Mouse (Mus musculus) kidney, postnatal 36 days (tissue): ENCODE data around the gene Fry.

ENCODE experiments used
- DNase-seq, 2 experiments: peaks; one replicate each; pipeline ENCODE4 v3.0.0; 2021 to 2022; ENCODE audit warnings: mixed read lengths in 2 of 2

Gene Fry

GRCm38 (mm10) chr5:150176251-150177015, 58.0 kb downstream of the Fry start:
- DNase-seq, result no peak

- DNase-seq, result no peak
Observed at GRCm38 (mm10) chr5:150177757-150178156, 59.3 kb downstream of the Fry start.

- DNase-seq, result no peak
Observed at GRCm38 (mm10) chr5:150178194-150178801, 59.9 kb downstream of the Fry start.

GRCm38 (mm10) chr5:150180985-150181607, 62.7 kb downstream of the Fry start:
- DNase-seq, result no peak

- no peak for DNase-seq
Observed at GRCm38 (mm10) chr5:150184959-150185358, 66.5 kb downstream of the Fry start.

- no peak for DNase-seq
Observed at GRCm38 (mm10) chr5:150186121-150186520, 67.7 kb downstream of the Fry start.

GRCm38 (mm10) chr5:150186676-150187075, 68.2 kb downstream of the Fry start:
- no peak for DNase-seq

GRCm38 (mm10) chr5:150188031-150188430, 69.6 kb downstream of the Fry start:
- no peak for DNase-seq

- DNase-seq, result no peak
Observed at GRCm38 (mm10) chr5:150190454-150191358, 72.3 kb downstream of the Fry start.

GRCm38 (mm10) chr5:150195514-150196210, 77.2 kb downstream of the Fry start:
- peak; percentile 79 to 85 for DNase-seq

- peak; percentile 74 to 75 for DNase-seq
Observed at GRCm38 (mm10) chr5:150196211-150196585, 77.8 kb downstream of the Fry start.

GRCm38 (mm10) chr5:150196881-150197311, 78.5 kb downstream of the Fry start:
- peak; percentile 14 to 53 for DNase-seq

GRCm38 (mm10) chr5:150206749-150207148, 88.3 kb downstream of the Fry start:
- DNase-seq, result no peak

- DNase-seq, result no peak
Observed at GRCm38 (mm10) chr5:150207596-150207995, 89.2 kb downstream of the Fry start.

- DNase-seq, result no peak
Observed at GRCm38 (mm10) chr5:150208009-150208408, 89.6 kb downstream of the Fry start.

- no peak for DNase-seq
Observed at GRCm38 (mm10) chr5:150214081-150214480, 95.6 kb downstream of the Fry start.

- no peak for DNase-seq
Observed at GRCm38 (mm10) chr5:150216066-150216465, 97.6 kb downstream of the Fry start.

GRCm38 (mm10) chr5:150219457-150219856, 101.0 kb downstream of the Fry start:
- no peak for DNase-seq

- peak in 1 of 2 experiments; percentile 55 for DNase-seq
Observed at GRCm38 (mm10) chr5:150220333-150220732, 101.9 kb downstream of the Fry start.

GRCm38 (mm10) chr5:150221806-150222205, 103.4 kb downstream of the Fry start:
- DNase-seq, result no peak

GRCm38 (mm10) chr5:150223546-150224239, 105.2 kb downstream of the Fry start:
- DNase-seq, result no peak

- no peak for DNase-seq
Observed at GRCm38 (mm10) chr5:150229086-150229485, 110.6 kb downstream of the Fry start.
